Mouse (Mus musculus) megakaryocyte, embryonic 14.5 days (primary cell): ENCODE measurements at regions not wholly inside any gene's neighbourhood (a gene's known extent, or its start where the extent isn't known, plus 50 kb on each side); places are given as distances from the start of the nearest gene placed in this dataset.

Source experiments
- FLI1 ChIP-seq: IDR thresholded peaks from 2 replicates; pipeline ENCODE4 v1.6.1; 2012; ENCODE audit warnings: low read length, inconsistent platforms, mixed read lengths
- GATA1 ChIP-seq: IDR thresholded peaks from 3 replicates; pipeline ENCODE4 v1.6.1; 2012; ENCODE audit warnings: mixed read lengths, low read length, inconsistent platforms, borderline replicate concordance

DNA sequence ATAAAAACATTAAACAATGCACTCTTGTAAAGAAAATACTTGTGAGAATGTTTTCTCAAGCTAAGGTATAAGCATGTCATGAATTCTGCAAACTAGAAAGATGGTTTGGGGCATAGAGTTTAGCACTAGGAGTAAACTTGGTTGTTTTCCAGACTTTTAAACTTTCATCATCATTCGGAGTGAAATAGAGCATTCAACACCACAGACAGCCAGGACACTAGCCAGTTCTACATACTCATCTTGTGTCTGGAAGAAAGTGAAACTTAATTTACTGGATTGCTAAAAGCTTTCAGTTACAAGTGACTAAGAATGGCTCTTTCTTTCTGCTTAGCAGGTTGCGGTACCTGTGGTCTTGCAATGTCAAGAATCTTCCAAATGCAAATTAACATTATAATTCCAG, 119.9 kb upstream of the Kcnip4 start:
- TF ChIP-seq GATA1 (no peak), FLI1 (no peak)
